ENCODE assay signal across 31 mouse cellular contexts in genomic region chr12:31603586-31603985, GRCm38 (mm10). TPM values are rescaled to one million over a fixed set of nuclear protein-coding genes. Genes with fewer than 3 reads are reported as not detected.
DNase-seq lines count a peak whose midpoint lies in the region; ATAC-seq and TF ChIP-seq lines count a peak whose summit lies in the region.
"Had no signal": no experiment of that assay in that cellular context is flagged by ENCODE, and none has a peak within 500 bp of the region (broad histone marks: within the 10 kb centered on the region; RNA-seq: fewer than 3 reads in every experiment).

No protein-coding gene starts in this region.

- ATAC-seq in intestine, postnatal 0 days, result 0 out of 2 replicates have a peak, but pooled peaks have one; percentile 49
- ATAC-seq in intestine, embryonic 16.5 days, result no peak
- peak; percentile 64; the same call in 1 of the 2 replicates for ATAC-seq in lung, embryonic 16.5 days (ENCODE audit: low read depth)
- ATAC-seq: forebrain, embryonic 14.5 days; forebrain, postnatal 0 days; hindbrain, postnatal 0 days; Patski had no signal

- H3K27me3 ChIP-seq in intestine, postnatal 0 days (replicated peaks; ENCODE audit: control insufficient read depth, insufficient read depth, low read length), result no peaks in the 10 kb centered on the region
- no peaks in the 10 kb centered on the region for H3K27me3 ChIP-seq in intestine, embryonic 16.5 days (replicated peaks; ENCODE audit: control insufficient read depth, insufficient read depth, low read length)
- H3K27me3 ChIP-seq in lung, embryonic 16.5 days (ENCODE audit: control insufficient read depth, insufficient read depth, low read depth, low read length), result no peaks in the 10 kb centered on the region
- H3K27me3 ChIP-seq: CH12.LX; embryonic facial prominence, embryonic 12.5 days; embryonic facial prominence, embryonic 15.5 days; heart, embryonic 13.5 days; Patski had no signal

- no peak overlapping the region for H3K4me3 ChIP-seq in intestine, postnatal 0 days (ENCODE audit: low read depth, low read length)
- no peak overlapping the region for H3K4me3 ChIP-seq in intestine, embryonic 16.5 days (ENCODE audit: low read length)
- no peak overlapping the region for H3K4me3 ChIP-seq in lung, embryonic 16.5 days (ENCODE audit: low read length)
- H3K4me3 ChIP-seq: embryonic facial prominence, embryonic 12.5 days; embryonic facial prominence, embryonic 15.5 days; gastrocnemius, adult 2 months; heart, embryonic 13.5 days had no signal

- H3K4me1 ChIP-seq in intestine, postnatal 0 days (replicated peaks; ENCODE audit: control insufficient read depth, insufficient read depth, low read length), result no peaks in the 10 kb centered on the region
- H3K4me1 ChIP-seq in intestine, embryonic 16.5 days (ENCODE audit: control insufficient read depth, insufficient read depth, low read length), result no peaks in the 10 kb centered on the region
- H3K4me1 ChIP-seq in lung, embryonic 16.5 days (replicated peaks; ENCODE audit: control insufficient read depth, insufficient read depth, low read length), result no peaks in the 10 kb centered on the region
- H3K4me1 ChIP-seq: embryonic facial prominence, embryonic 12.5 days; embryonic facial prominence, embryonic 15.5 days had no signal

- DNase-seq in lung, postnatal 10 days, result no peak
- peak; percentile 74 for DNase-seq in yolk sac, embryonic 10.5 days (ENCODE audit: low spot score)
- DNase-seq in layer of hippocampus, postnatal 14 days (ENCODE audit: low spot score in 2 of 2), result no peak
- DNase-seq: adrenal gland, adult 2 months; adrenal gland, postnatal 14 days; B cell, adult 2 months; cerebellum, adult 11 months; cerebellum, adult 2 months; cerebellum, adult 9-11 months; cerebellum, postnatal 25 days; forebrain, postnatal 0 days; gastrocnemius, adult 2 months; gastrocnemius, postnatal 14 days; heart, adult 18-20 months; heart, postnatal 14 days; heart, postnatal 4 days had no signal

- no peaks in the 10 kb centered on the region for H3K9me3 ChIP-seq in intestine, postnatal 0 days (ENCODE audit: control insufficient read depth)
- no peaks in the 10 kb centered on the region for H3K9me3 ChIP-seq in intestine, embryonic 16.5 days (ENCODE audit: control insufficient read depth, low read length)
- no peaks in the 10 kb centered on the region for H3K9me3 ChIP-seq in lung, embryonic 16.5 days (ENCODE audit: control insufficient read depth, low read length)
- H3K9me3 ChIP-seq: embryonic facial prominence, embryonic 12.5 days; embryonic facial prominence, embryonic 15.5 days; G1E; heart, embryonic 13.5 days had no signal

- TF ChIP-seq CTCF in intestine, postnatal 0 days (IDR thresholded peaks at IDR 0.05; ENCODE audit: low read depth), result no peak

- no peak overlapping the region for H3K4me2 ChIP-seq in intestine, postnatal 0 days (replicated peaks; ENCODE audit: low read depth)
- no peak overlapping the region for H3K4me2 ChIP-seq in intestine, embryonic 16.5 days (ENCODE audit: low read depth, low read length)
- H3K4me2 ChIP-seq in lung, embryonic 16.5 days (ENCODE audit: low read depth, low read length), result no peak overlapping the region
- H3K4me2 ChIP-seq: embryonic facial prominence, embryonic 12.5 days; embryonic facial prominence, embryonic 15.5 days; heart, embryonic 13.5 days; hindbrain, embryonic 14.5 days had no signal

- H3K36me3 ChIP-seq in intestine, postnatal 0 days (ENCODE audit: control insufficient read depth, insufficient read depth), result 0 out of 2 replicates have a peak, but pooled peaks cover 4% of the 10 kb centered on the region
- no peaks in the 10 kb centered on the region for H3K36me3 ChIP-seq in intestine, embryonic 16.5 days (ENCODE audit: control insufficient read depth, insufficient read depth, low read length)
- H3K36me3 ChIP-seq in lung, embryonic 16.5 days (ENCODE audit: control insufficient read depth, insufficient read depth, low read length), result no peaks in the 10 kb centered on the region
- H3K36me3 ChIP-seq: embryonic facial prominence, embryonic 15.5 days had no signal

- 40% methylated on average over 6 of the region's 6 CpGs for WGBS in intestine, postnatal 0 days
- WGBS in intestine, embryonic 16.5 days, result 49% methylated on average over 6 of the region's 6 CpGs
- WGBS in lung, embryonic 16.5 days, result 26% methylated on average over 6 of the region's 6 CpGs

- no peak overlapping the region for H3K27ac ChIP-seq in intestine, postnatal 0 days (ENCODE audit: low read depth, low read length)
- H3K27ac ChIP-seq in intestine, embryonic 16.5 days (ENCODE audit: low read length), result no peak overlapping the region
- no peak overlapping the region for H3K27ac ChIP-seq in lung, embryonic 16.5 days (ENCODE audit: low read length)
- H3K27ac ChIP-seq: embryonic facial prominence, embryonic 12.5 days; embryonic facial prominence, embryonic 15.5 days; gastrocnemius, adult 2 months; heart, embryonic 13.5 days; hindbrain, embryonic 14.5 days; hindbrain, postnatal 0 days had no signal

- H3K9ac ChIP-seq in intestine, postnatal 0 days (ENCODE audit: low read depth, low read length), result no peak overlapping the region
- H3K9ac ChIP-seq in intestine, embryonic 16.5 days (ENCODE audit: low read depth, low read length), result no peak overlapping the region
- no peak overlapping the region for H3K9ac ChIP-seq in lung, embryonic 16.5 days (ENCODE audit: low read length)
- H3K9ac ChIP-seq: embryonic facial prominence, embryonic 12.5 days; embryonic facial prominence, embryonic 15.5 days; forebrain, postnatal 0 days; heart, embryonic 13.5 days; hindbrain, embryonic 14.5 days had no signal

RNA-seq across cellular contexts. Expression of gene Bcap29, which starts 30.9 kb away (rescaled TPM):
- 29.6 and 30.0 TPM in 2 replicates for polyA plus RNA-seq in intestine, postnatal 0 days (2015; fragmentation: Nextera tagmentation; extraction: Ambion mirVana)
- polyA plus RNA-seq in intestine, embryonic 16.5 days (2015; fragmentation: Nextera tagmentation; extraction: Ambion mirVana), result 30.9 and 36.7 TPM in 2 replicates
- 28.1 and 31.2 TPM in 2 replicates for polyA plus RNA-seq in lung, embryonic 16.5 days (2015; fragmentation: Nextera tagmentation; extraction: Ambion mirVana)
- total RNA-seq in layer of hippocampus, postnatal 14 days (2021), result 10 to 100 TPM; 25.7 to 27.8 TPM

RNA-seq across cellular contexts. Expression of gene Slc26a4, which starts 43.8 kb away (rescaled TPM):
- polyA plus RNA-seq in intestine, postnatal 0 days (2015; fragmentation: Nextera tagmentation; extraction: Ambion mirVana), result 0.16 and 0.27 TPM in 2 replicates
- 0.16 and 0.17 TPM in 2 replicates for polyA plus RNA-seq in intestine, embryonic 16.5 days (2015; fragmentation: Nextera tagmentation; extraction: Ambion mirVana)
- polyA plus RNA-seq in lung, embryonic 16.5 days (2015; fragmentation: Nextera tagmentation; extraction: Ambion mirVana), result not detected in 2 replicates
- total RNA-seq in layer of hippocampus, postnatal 14 days (2021), result 1 to 10 TPM; 8.3 to 8.4 TPM
- total RNA-seq: CH12.LX; common myeloid progenitor, adult 5-6 weeks; gastrocnemius, adult 2 months; gastrocnemius, postnatal 14 days; heart, adult 18-20 months; hindbrain, postnatal 0 days had no signal
- polyA plus RNA-seq: cerebellum, adult 2 months; forebrain, embryonic 11.5 days; G1E; hindbrain, embryonic 11.5 days; hindbrain, embryonic 14.5 days had no signal

RNA-seq across cellular contexts. Expression of gene Dus4l, which starts 51.0 kb away (rescaled TPM):
- 4.4 and 5.5 TPM in 2 replicates for polyA plus RNA-seq in intestine, postnatal 0 days (2015; fragmentation: Nextera tagmentation; extraction: Ambion mirVana)
- 7.2 and 8.6 TPM in 2 replicates for polyA plus RNA-seq in intestine, embryonic 16.5 days (2015; fragmentation: Nextera tagmentation; extraction: Ambion mirVana)
- 9.6 and 10.9 TPM in 2 replicates for polyA plus RNA-seq in lung, embryonic 16.5 days (2015; fragmentation: Nextera tagmentation; extraction: Ambion mirVana)
- 1 to 10 TPM; 7.7 to 9.1 TPM for total RNA-seq in layer of hippocampus, postnatal 14 days (2021)

RNA-seq across cellular contexts. Expression of gene Cog5, which starts 51.1 kb away (rescaled TPM):
- polyA plus RNA-seq in intestine, postnatal 0 days (2015; fragmentation: Nextera tagmentation; extraction: Ambion mirVana), result 16.4 and 19.1 TPM in 2 replicates
- 20.6 and 22.7 TPM in 2 replicates for polyA plus RNA-seq in intestine, embryonic 16.5 days (2015; fragmentation: Nextera tagmentation; extraction: Ambion mirVana)
- 27.6 and 27.8 TPM in 2 replicates for polyA plus RNA-seq in lung, embryonic 16.5 days (2015; fragmentation: Nextera tagmentation; extraction: Ambion mirVana)
- 10 to 100 TPM; 58.9 to 62.8 TPM for total RNA-seq in layer of hippocampus, postnatal 14 days (2021)
